Mouse (Mus musculus): ENCODE results near the gene Prss23. TPM values are rescaled to one million over a fixed set of nuclear protein-coding genes. Genes with fewer than 3 reads are reported as not detected.

The Prss23 gene
- not detected in 2 replicates for total RNA-seq (2015)
- 0.26 TPM in 1 of 2 replicates, not detected in the other for total RNA-seq (2017)

- no peak for ATAC-seq (ENCODE audit: poor library complexity, severe bottlenecking)
Observed at GRCm38 (mm10) chr7:89526731-89527429, at the start of gene Prss23. TSS of gene Prss23 (minus strand) at chr7:89527187.

GRCm38 (mm10) chr7:89576127-89576526 is 49.1 kb upstream of the Prss23 start:
- no peak for ATAC-seq (ENCODE audit: poor library complexity, severe bottlenecking)

DNA sequence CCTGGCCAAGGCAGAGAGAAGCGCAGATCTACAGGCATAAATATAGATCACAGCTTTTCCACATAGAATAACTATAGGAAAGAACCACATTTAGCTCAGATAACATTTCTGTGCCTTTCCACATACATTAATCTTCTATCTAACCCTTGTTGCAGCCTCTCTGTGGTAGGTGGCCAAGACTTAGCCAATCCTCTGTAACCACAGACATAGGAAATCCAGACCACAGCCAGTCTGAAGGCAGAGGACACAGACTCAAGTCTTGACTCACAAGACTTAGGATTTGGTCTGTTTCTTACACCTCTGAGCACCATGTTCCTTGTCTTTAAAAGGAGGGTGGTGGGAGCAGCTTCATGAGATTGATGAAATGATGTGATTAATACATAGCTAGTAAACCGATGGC is 37.6 kb upstream of the Prss23 start:
- no peak for ATAC-seq (ENCODE audit: poor library complexity, severe bottlenecking)

DNA sequence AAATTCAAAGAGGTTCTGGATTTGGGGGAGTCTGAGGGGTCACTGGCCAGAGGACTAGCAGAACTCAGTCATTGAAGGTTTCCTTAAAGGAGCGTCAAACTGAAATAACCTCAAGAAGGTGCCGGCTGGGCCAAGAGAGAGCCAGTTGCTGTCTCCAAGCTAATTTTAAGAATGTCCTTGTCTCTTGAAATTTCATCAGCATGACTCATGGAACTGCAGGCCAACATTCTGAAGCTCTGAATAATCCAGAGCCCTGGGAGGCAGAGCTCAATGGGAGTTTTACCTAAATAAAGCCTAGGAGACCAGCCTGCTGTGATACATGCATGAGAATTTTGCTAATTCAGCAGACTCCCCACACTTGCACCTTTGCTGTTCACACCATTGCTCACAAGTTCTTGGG is 36.5 kb upstream of the Prss23 start:
- no peak for ATAC-seq (ENCODE audit: poor library complexity, severe bottlenecking)

- no peak for ATAC-seq (ENCODE audit: poor library complexity, severe bottlenecking)
Observed at GRCm38 (mm10) chr7:89562140-89562539, 35.2 kb upstream of the Prss23 start.

- no peak for ATAC-seq (ENCODE audit: poor library complexity, severe bottlenecking)
Observed at GRCm38 (mm10) chr7:89560939-89561338, 34.0 kb upstream of the Prss23 start.

- no peak for ATAC-seq (ENCODE audit: poor library complexity, severe bottlenecking)
Observed at GRCm38 (mm10) chr7:89559633-89560032, 32.6 kb upstream of the Prss23 start.

DNA sequence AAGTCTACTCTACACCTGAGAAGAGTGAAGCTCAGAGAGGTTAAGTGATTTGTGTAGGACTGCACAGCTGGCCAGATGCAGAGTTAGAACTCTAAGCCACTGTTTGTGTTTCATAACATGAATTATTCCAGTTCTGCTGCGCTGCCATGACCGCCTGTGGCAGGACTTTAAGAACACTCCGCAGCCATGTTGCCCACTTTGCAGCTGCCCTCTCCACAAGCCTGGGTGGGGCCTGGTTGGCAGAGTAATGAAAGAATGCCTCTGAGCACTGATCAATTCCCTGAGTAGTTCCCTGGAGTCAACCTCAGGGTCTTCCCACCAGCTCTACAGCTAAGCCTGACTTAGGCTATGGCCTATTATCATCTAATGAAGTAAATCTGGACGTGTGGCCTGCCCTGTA is 32.1 kb upstream of the Prss23 start:
- no peak for ATAC-seq (ENCODE audit: poor library complexity, severe bottlenecking)

GRCm38 (mm10) chr7:89558446-89559039 is 31.6 kb upstream of the Prss23 start:
- ATAC-seq (ENCODE audit: poor library complexity, severe bottlenecking) = no peak

DNA sequence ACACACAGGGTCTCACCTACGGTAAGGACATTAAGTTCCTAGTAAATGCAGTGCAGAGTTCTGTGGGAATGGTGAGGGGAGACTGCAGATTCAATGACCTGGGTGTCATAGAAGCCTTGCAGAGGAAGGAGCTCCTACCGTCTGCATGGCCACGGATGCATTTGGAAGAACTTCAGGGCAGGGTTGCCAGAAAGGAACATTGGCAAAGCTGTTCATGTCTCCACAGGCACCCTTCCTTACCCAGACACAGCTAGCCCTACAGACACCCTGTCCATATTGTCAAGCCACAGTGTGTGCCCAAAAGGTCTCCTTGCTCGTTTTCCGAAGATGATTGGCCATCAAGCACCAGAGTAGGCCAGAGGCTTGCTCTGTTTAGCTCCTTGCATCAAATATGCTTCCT is 30.1 kb upstream of the Prss23 start:
- ATAC-seq (ENCODE audit: poor library complexity, severe bottlenecking) = no peak

- no peak for ATAC-seq (ENCODE audit: poor library complexity, severe bottlenecking)
Observed at GRCm38 (mm10) chr7:89556652-89557051, 29.7 kb upstream of the Prss23 start.

DNA sequence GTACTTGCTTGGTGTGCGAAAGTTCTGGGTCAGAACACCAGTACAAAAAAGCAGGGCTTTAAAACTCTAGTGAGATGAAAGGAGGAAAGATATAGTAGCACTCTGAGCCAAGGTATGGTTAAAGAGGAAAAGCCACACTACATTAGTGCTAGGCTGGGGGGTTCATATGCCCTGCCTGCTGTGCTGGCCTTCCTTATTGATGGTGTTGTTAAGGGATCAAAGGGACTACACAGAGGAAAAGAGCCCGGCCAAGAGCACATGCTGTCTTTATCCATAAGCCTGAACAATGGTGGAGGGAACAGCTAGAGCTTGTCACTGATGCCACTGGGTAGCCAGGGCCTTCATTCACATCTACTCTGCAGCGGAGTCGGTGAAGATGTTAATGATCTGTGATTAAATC is 28.2 kb upstream of the Prss23 start:
- ATAC-seq (ENCODE audit: poor library complexity, severe bottlenecking) = no peak

DNA sequence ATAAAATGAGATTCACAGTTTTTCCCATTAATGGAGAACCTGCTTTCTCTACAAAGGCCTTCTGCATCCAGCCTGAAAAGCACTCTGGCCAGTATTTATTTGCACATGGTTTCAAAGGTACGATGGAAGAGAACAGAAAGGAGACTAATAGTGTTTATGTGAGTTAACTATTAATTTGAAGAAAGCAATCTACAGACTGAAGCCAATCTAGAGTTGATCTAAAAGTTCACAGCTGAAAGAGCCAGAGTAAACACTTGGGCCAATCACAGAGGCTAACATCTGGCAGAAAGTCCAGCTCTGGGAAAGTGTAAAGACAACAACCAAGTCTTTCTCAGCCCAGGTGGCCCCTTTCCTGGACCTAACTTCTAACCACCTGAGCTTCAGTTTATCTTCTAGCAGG is 27.1 kb upstream of the Prss23 start:
- no peak for ATAC-seq (ENCODE audit: poor library complexity, severe bottlenecking)

DNA sequence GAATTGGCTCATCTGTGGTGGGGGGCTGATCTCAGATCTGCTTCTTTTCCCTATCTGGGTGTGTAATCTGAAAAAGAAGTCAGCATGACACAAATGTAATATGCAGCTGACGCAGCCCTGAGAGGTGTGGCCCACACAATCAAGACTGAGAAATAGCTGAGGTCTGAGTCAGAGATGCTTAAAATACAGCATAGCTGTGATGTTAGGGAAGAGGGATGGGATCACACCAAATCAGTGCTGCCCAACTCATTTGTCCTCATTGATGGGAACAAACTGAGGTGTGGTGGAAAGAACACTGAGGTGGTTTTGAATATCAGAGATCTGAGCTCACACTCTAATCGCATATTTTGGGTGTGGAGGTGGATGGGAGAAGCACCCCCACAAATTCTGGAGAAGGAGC is 14.0 kb upstream of the Prss23 start:
- ATAC-seq (ENCODE audit: poor library complexity, severe bottlenecking) = no peak

- ATAC-seq (ENCODE audit: poor library complexity, severe bottlenecking) = no peak
Observed at GRCm38 (mm10) chr7:89539391-89539790, 12.4 kb upstream of the Prss23 start.

- ATAC-seq (ENCODE audit: poor library complexity, severe bottlenecking) = no peak
Observed at GRCm38 (mm10) chr7:89527430-89527856, 456 bp upstream of the Prss23 start.

GRCm38 (mm10) chr7:89523816-89524215 is 3.2 kb downstream of the Prss23 start:
- ATAC-seq (ENCODE audit: poor library complexity, severe bottlenecking) = no peak

GRCm38 (mm10) chr7:89522170-89522569 is 4.8 kb downstream of the Prss23 start:
- no peak for ATAC-seq (ENCODE audit: poor library complexity, severe bottlenecking)

DNA sequence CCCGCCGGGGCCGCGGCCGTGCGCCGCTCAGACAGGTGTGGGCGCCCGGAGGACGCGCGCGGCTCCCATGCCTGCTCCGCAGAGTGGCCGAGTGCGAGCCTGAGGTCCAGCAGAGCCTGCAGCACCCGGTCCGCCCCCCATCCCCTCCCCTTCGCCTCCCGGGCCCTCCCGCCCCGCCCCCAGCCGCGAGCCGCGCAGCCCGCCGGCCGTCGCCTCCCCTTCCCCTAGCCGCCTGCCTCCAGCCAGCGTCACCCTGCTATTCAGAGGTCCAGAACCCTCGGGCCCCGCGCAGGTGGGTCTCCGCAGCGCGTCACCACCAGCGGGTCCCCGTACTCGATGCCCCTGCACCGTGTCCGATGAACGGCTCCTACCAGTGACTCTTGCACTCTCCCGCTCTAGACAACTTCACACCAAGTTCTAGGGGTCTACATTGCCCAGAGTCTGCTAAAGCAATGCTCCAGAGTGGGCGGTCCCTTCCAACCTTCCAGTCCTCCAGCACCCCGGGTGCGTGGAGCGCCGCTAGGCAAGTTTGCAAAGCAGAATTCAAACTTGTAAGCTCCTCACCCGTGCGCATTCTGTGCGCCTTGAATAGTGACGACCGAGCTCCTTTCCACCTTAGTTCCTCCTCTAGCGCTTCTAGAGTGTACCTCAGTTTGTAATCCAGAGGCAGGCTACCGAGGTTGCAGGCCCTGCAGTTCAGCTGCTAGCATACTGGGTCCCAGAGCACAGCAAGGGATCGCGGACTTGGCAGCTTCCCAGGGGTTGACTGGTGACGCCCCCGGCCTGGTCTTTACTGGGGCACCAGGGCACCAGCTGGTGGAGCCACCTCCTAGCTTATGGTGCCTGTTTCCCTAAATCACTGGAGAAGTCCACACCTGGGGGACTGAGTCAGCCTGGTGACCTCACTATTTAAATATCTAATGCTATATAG is 9.3 kb downstream of the Prss23 start:
- ATAC-seq (ENCODE audit: poor library complexity, severe bottlenecking) = no peak

GRCm38 (mm10) chr7:89516551-89517459 is 10.2 kb downstream of the Prss23 start:
- no peak for ATAC-seq (ENCODE audit: poor library complexity, severe bottlenecking)

Measured in megakaryocyte, adult 5-6 weeks (primary cell).